Mouse (Mus musculus): ENCODE measurements around the gene Cryaa. TPM values are rescaled to one million over a fixed set of nuclear protein-coding genes. Genes with fewer than 3 reads are reported as not detected.

The Cryaa gene
- polyA plus RNA-seq, 1 experiment: 2.2 TPM

GRCm38 (mm10) chr17:31636277-31636941 lies 41.2 kb upstream of the Cryaa start:
- TF ChIP-seq CTCF (IDR thresholded peaks at IDR 0.05; ENCODE audit: borderline replicate concordance, control insufficient read depth, extremely low read depth, insufficient read depth, low read length, poor library complexity) (no peak), POLR2A (IDR thresholded peaks at IDR 0.05; ENCODE audit: control insufficient read depth, extremely low read depth, insufficient read depth, low read length, poor library complexity) (no peak)
- no peak overlapping the region for H3K27ac ChIP-seq (ENCODE audit: control insufficient read depth, insufficient read depth, low read length)
- peaks cover 9% of the 10 kb centered on the region; the same call in 1 of the 2 replicates for H3K27me3 ChIP-seq (ENCODE audit: control insufficient read depth, insufficient read depth, low read length)
- no peaks in the 10 kb centered on the region for H3K36me3 ChIP-seq (ENCODE audit: control insufficient read depth, insufficient read depth, low read length)
- DNase-seq: no peak
- H3K4me1 ChIP-seq (replicated peaks; ENCODE audit: control insufficient read depth, insufficient read depth, low read length): peaks cover 13% of the 10 kb centered on the region
- peak overlapping the region; percentile 53 for H3K4me3 ChIP-seq (ENCODE audit: control insufficient read depth, insufficient read depth, low read length)
- WGBS: 18% methylated on average over 45 of the region's 45 CpGs

- Histone ChIP-seq H3K27ac (ENCODE audit: control insufficient read depth, insufficient read depth, low read length) (no peak within 1 kb of the TSS), H3K27me3 (ENCODE audit: control insufficient read depth, insufficient read depth, low read length) (peaks cover 9% of the 10 kb centered on the region; the same call in 1 of the 2 replicates), H3K36me3 (ENCODE audit: control insufficient read depth, insufficient read depth, low read length) (no peaks in the 10 kb centered on the region), H3K4me1 (replicated peaks; ENCODE audit: control insufficient read depth, insufficient read depth, low read length) (peaks cover 13% of the 10 kb centered on the region), H3K4me3 (ENCODE audit: control insufficient read depth, insufficient read depth, low read length) (peak within 1 kb of the TSS; percentile 53)
- TF ChIP-seq CTCF (IDR thresholded peaks at IDR 0.05; ENCODE audit: borderline replicate concordance, control insufficient read depth, extremely low read depth, insufficient read depth, low read length, poor library complexity): no peak
- no peak for TF ChIP-seq POLR2A (IDR thresholded peaks at IDR 0.05; ENCODE audit: control insufficient read depth, extremely low read depth, insufficient read depth, low read length, poor library complexity)
- WGBS: 8% methylated on average over 60 of the region's 61 CpGs
- DNase-seq: peak; percentile 37
Measured at GRCm38 (mm10) chr17:31636942-31637811, 40.4 kb upstream of the Cryaa start, which contains the start of gene Cbs. Gene Cbs (minus strand): TSS chr17:31637238.

GRCm38 (mm10) chr17:31637866-31638570 lies 39.6 kb upstream of the Cryaa start:
- no peak overlapping the region for H3K27ac ChIP-seq (ENCODE audit: control insufficient read depth, insufficient read depth, low read length)
- TF ChIP-seq CTCF (IDR thresholded peaks at IDR 0.05; ENCODE audit: borderline replicate concordance, control insufficient read depth, extremely low read depth, insufficient read depth, low read length, poor library complexity) (no peak), POLR2A (IDR thresholded peaks at IDR 0.05; ENCODE audit: control insufficient read depth, extremely low read depth, insufficient read depth, low read length, poor library complexity) (no peak)
- 78% methylated on average over 9 of the region's 9 CpGs for WGBS
- H3K27me3 ChIP-seq (ENCODE audit: control insufficient read depth, insufficient read depth, low read length): peaks cover 9% of the 10 kb centered on the region; the same call in 1 of the 2 replicates
- H3K4me3 ChIP-seq (ENCODE audit: control insufficient read depth, insufficient read depth, low read length): no peak overlapping the region
- no peak for DNase-seq
- peaks cover 13% of the 10 kb centered on the region for H3K4me1 ChIP-seq (replicated peaks; ENCODE audit: control insufficient read depth, insufficient read depth, low read length)
- H3K36me3 ChIP-seq (ENCODE audit: control insufficient read depth, insufficient read depth, low read length): no peaks in the 10 kb centered on the region

- H3K27me3 ChIP-seq (ENCODE audit: control insufficient read depth, insufficient read depth, low read length): peaks cover 9% of the 10 kb centered on the region; the same call in 1 of the 2 replicates
- 77% methylated on average over 4 of the region's 4 CpGs for WGBS
- no peak overlapping the region for H3K4me3 ChIP-seq (ENCODE audit: control insufficient read depth, insufficient read depth, low read length)
- H3K4me1 ChIP-seq (replicated peaks; ENCODE audit: control insufficient read depth, insufficient read depth, low read length): peaks cover 13% of the 10 kb centered on the region
- no peak for TF ChIP-seq POLR2A (IDR thresholded peaks at IDR 0.05; ENCODE audit: control insufficient read depth, extremely low read depth, insufficient read depth, low read length, poor library complexity)
- no peak for TF ChIP-seq CTCF (IDR thresholded peaks at IDR 0.05; ENCODE audit: borderline replicate concordance, control insufficient read depth, extremely low read depth, insufficient read depth, low read length, poor library complexity)
- no peak overlapping the region for H3K27ac ChIP-seq (ENCODE audit: control insufficient read depth, insufficient read depth, low read length)
- H3K36me3 ChIP-seq (ENCODE audit: control insufficient read depth, insufficient read depth, low read length): no peaks in the 10 kb centered on the region
- no peak for DNase-seq
Measured at GRCm38 (mm10) chr17:31639651-31640050, 38.0 kb upstream of the Cryaa start.

GRCm38 (mm10) chr17:31642331-31642730 lies 35.3 kb upstream of the Cryaa start:
- Histone ChIP-seq H3K27ac (ENCODE audit: control insufficient read depth, insufficient read depth, low read length) (no peak overlapping the region), H3K27me3 (ENCODE audit: control insufficient read depth, insufficient read depth, low read length) (no peaks in the 10 kb centered on the region; the same call in 1 of the 2 replicates), H3K4me1 (replicated peaks; ENCODE audit: control insufficient read depth, insufficient read depth, low read length) (peaks cover 2% of the 10 kb centered on the region), H3K36me3 (ENCODE audit: control insufficient read depth, insufficient read depth, low read length) (peaks cover 10% of the 10 kb centered on the region), H3K4me3 (ENCODE audit: control insufficient read depth, insufficient read depth, low read length) (no peak overlapping the region)
- no peak for DNase-seq
- TF ChIP-seq POLR2A (IDR thresholded peaks at IDR 0.05; ENCODE audit: control insufficient read depth, extremely low read depth, insufficient read depth, low read length, poor library complexity) (no peak), CTCF (IDR thresholded peaks at IDR 0.05; ENCODE audit: borderline replicate concordance, control insufficient read depth, extremely low read depth, insufficient read depth, low read length, poor library complexity) (no peak)
- WGBS: 67% methylated on average over 8 of the region's 8 CpGs

- Histone ChIP-seq H3K4me3 (ENCODE audit: control insufficient read depth, insufficient read depth, low read length) (no peak overlapping the region), H3K27me3 (ENCODE audit: control insufficient read depth, insufficient read depth, low read length) (no peaks in the 10 kb centered on the region), H3K27ac (ENCODE audit: control insufficient read depth, insufficient read depth, low read length) (no peak overlapping the region), H3K36me3 (ENCODE audit: control insufficient read depth, insufficient read depth, low read length) (peaks cover 16% of the 10 kb centered on the region), H3K4me1 (replicated peaks; ENCODE audit: control insufficient read depth, insufficient read depth, low read length) (no peaks in the 10 kb centered on the region; the same call in 1 of the 2 replicates)
- DNase-seq: no peak
- WGBS: 77% methylated on average over 4 of the region's 4 CpGs
- TF ChIP-seq CTCF (IDR thresholded peaks at IDR 0.05; ENCODE audit: borderline replicate concordance, control insufficient read depth, extremely low read depth, insufficient read depth, low read length, poor library complexity) (no peak), POLR2A (IDR thresholded peaks at IDR 0.05; ENCODE audit: control insufficient read depth, extremely low read depth, insufficient read depth, low read length, poor library complexity) (no peak)
Measured at GRCm38 (mm10) chr17:31642913-31643312, 34.7 kb upstream of the Cryaa start.

Data from thymus, adult 2 months (tissue).